In genomic region chr4:151186447-151186846, GRCm38 (mm10) we compare ENCODE assay signal across 9 mouse cellular contexts.
A peak's percentile ranks its signal among the peaks of the same experiment; 100 is the strongest.
DNase-seq lines count a peak whose midpoint lies in the region; ATAC-seq lines count a peak whose summit lies in the region.
"Had no signal": no experiment of that assay in that cellular context is flagged by ENCODE, and none has a peak within 500 bp of the region (broad histone marks: within the 10 kb centered on the region; RNA-seq: fewer than 3 reads in every experiment).

No protein-coding gene starts in this region.

- no peaks in the 10 kb centered on the region for H3K9me3 ChIP-seq in heart, embryonic 10.5 days
- H3K9me3 ChIP-seq in heart, embryonic 11.5 days (replicated peaks; ENCODE audit: control insufficient read depth, low read length) = no peaks in the 10 kb centered on the region
- no peaks in the 10 kb centered on the region for H3K9me3 ChIP-seq in hindbrain, embryonic 13.5 days
- no peaks in the 10 kb centered on the region for H3K9me3 ChIP-seq in lung, embryonic 15.5 days

- no peaks in the 10 kb centered on the region for H3K4me1 ChIP-seq in heart, embryonic 10.5 days
- no peaks in the 10 kb centered on the region for H3K4me1 ChIP-seq in heart, embryonic 11.5 days (ENCODE audit: control insufficient read depth, insufficient read depth, low read length)
- peaks cover 21% of the 10 kb centered on the region for H3K4me1 ChIP-seq in hindbrain, embryonic 13.5 days (replicated peaks)
- peaks cover under 1% of the 10 kb centered on the region; the same call in 1 of the 2 replicates for H3K4me1 ChIP-seq in lung, embryonic 15.5 days

- no peak overlapping the region for H3K27ac ChIP-seq in heart, embryonic 10.5 days
- H3K27ac ChIP-seq in heart, embryonic 11.5 days (ENCODE audit: low read depth, low read length) = no peak overlapping the region
- peak overlapping the region; percentile 63; the same call in 1 of the 2 replicates for H3K27ac ChIP-seq in hindbrain, embryonic 13.5 days
- H3K27ac ChIP-seq in lung, embryonic 15.5 days = no peak overlapping the region

- H3K4me2 ChIP-seq in heart, embryonic 11.5 days = no peak overlapping the region
- no peak overlapping the region for H3K4me2 ChIP-seq in hindbrain, embryonic 13.5 days
- H3K4me2 ChIP-seq in lung, embryonic 15.5 days = no peak overlapping the region

- ATAC-seq in heart, embryonic 11.5 days (replicated peaks; ENCODE audit: insufficient number of reproducible peaks, low FRiP score, low TSS enrichment) = no peak
- no peak for ATAC-seq in hindbrain, embryonic 13.5 days (ENCODE audit: low FRiP score)
- ATAC-seq in lung, embryonic 15.5 days (ENCODE audit: borderline replicate concordance, extremely low read depth, low FRiP score, low TSS enrichment) = peak; percentile 29; the same call in 1 of the 2 replicates

- peak; percentile 84 for DNase-seq in heart, embryonic 10.5 days (ENCODE audit: low spot score)
- DNase-seq in embryo, embryonic 10 days (ENCODE audit: low spot score) = peak; percentile 82
- DNase-seq in ovary, postnatal 36 days (ENCODE audit: low spot score) = peak; percentile 72
- DNase-seq in cerebellum, adult 9-10 months = no peak
- no peak for DNase-seq in layer of hippocampus, postnatal 36 days

- 11% methylated on average over 8 of the region's 8 CpGs for WGBS in heart, embryonic 10.5 days
- WGBS in heart, embryonic 11.5 days (ENCODE audit: insufficient replicate concordance) = 11% methylated on average over 8 of the region's 8 CpGs
- 12% methylated on average over 8 of the region's 8 CpGs for WGBS in hindbrain, embryonic 13.5 days
- WGBS in lung, embryonic 15.5 days = 5% methylated on average over 8 of the region's 8 CpGs

- no peaks in the 10 kb centered on the region for H3K36me3 ChIP-seq in heart, embryonic 10.5 days
- H3K36me3 ChIP-seq in heart, embryonic 11.5 days (ENCODE audit: control insufficient read depth, insufficient read depth, low read length) = no peaks in the 10 kb centered on the region
- H3K36me3 ChIP-seq in hindbrain, embryonic 13.5 days = no peaks in the 10 kb centered on the region
- no peaks in the 10 kb centered on the region for H3K36me3 ChIP-seq in lung, embryonic 15.5 days

- H3K4me3 ChIP-seq in heart, embryonic 10.5 days = no peak overlapping the region
- no peak overlapping the region for H3K4me3 ChIP-seq in heart, embryonic 11.5 days (ENCODE audit: low read depth, low read length)
- H3K4me3 ChIP-seq in hindbrain, embryonic 13.5 days = no peak overlapping the region
- no peak overlapping the region for H3K4me3 ChIP-seq in lung, embryonic 15.5 days

- H3K27me3 ChIP-seq in heart, embryonic 10.5 days (ENCODE audit: insufficient read depth, poor library complexity, severe bottlenecking) = no peaks in the 10 kb centered on the region; the same call in 1 of the 2 replicates
- no peaks in the 10 kb centered on the region for H3K27me3 ChIP-seq in heart, embryonic 11.5 days (ENCODE audit: control insufficient read depth, insufficient read depth, low read length)
- peaks cover 54% of the 10 kb centered on the region for H3K27me3 ChIP-seq in hindbrain, embryonic 13.5 days
- no peaks in the 10 kb centered on the region for H3K27me3 ChIP-seq in lung, embryonic 15.5 days
- H3K27me3 ChIP-seq: CH12.LX had no signal

- H3K9ac ChIP-seq in heart, embryonic 11.5 days (ENCODE audit: low read depth, low read length) = no peak overlapping the region
- H3K9ac ChIP-seq in hindbrain, embryonic 13.5 days = no peak overlapping the region
- H3K9ac ChIP-seq in lung, embryonic 15.5 days = no peak overlapping the region

Comparison
In these comparisons a context has a peak if more than half of its experiments do, and no peak if none do; other contexts are left out.
1. DNase-seq: peak in heart, embryonic 10.5 days (single experiment), embryo, embryonic 10 days (single experiment) and ovary, postnatal 36 days (single experiment); none in cerebellum, adult 9-10 months (single experiment) and layer of hippocampus, postnatal 36 days (0 of 2).